Mouse (Mus musculus): ENCODE results near the gene Papolg. TPM values are rescaled to one million over a fixed set of nuclear protein-coding genes. Genes with fewer than 3 reads are reported as not detected.

The Papolg gene
- total RNA-seq, 2 experiments from 2014 or later, result 23.1 to 24.7 TPM

Other genes with a start within 250 kb of the Papolg start
- 10 to 100 TPM; 23.1 to 24.7 TPM for gene Pus10, start 229.6 kb downstream of the Papolg start, total RNA-seq (2021)
- 10 to 100 TPM; 22.6 to 22.7 TPM for gene Pex13, start 229.3 kb downstream of the Papolg start, total RNA-seq (2021)
- 1 to 10 TPM; 2.1 to 2.2 TPM for gene Rel, start 124.3 kb downstream of the Papolg start, total RNA-seq (2021)
- gene A830031A19Rik, start 179.8 kb upstream of the Papolg start, total RNA-seq (2021), result under 1 TPM; 0.66 to 0.90 TPM
- 100 to 1,000 TPM; 209 to 220 TPM for gene Bcl11a, start 182.8 kb upstream of the Papolg start, total RNA-seq (2021)

Measured in left cerebral cortex, postnatal 4 days (tissue).